Mouse (Mus musculus) fat pad, adult 2 months (tissue): Measurements from ENCODE around the gene Kcnb1.

Experiments
- DNase-seq: peaks from one replicate; pipeline ENCODE4 v3.0.0-alpha.2; 2011; ENCODE audit warnings: low read depth, low spot score; ENCODE audit errors: extremely low read depth

Gene Kcnb1

GRCm38 (mm10) chr2:167190076-167190399 is at the start of gene Kcnb1:
Gene Kcnb1 (minus strand): TSS chr2:167190155.
- no peak for DNase-seq

GRCm38 (mm10) chr2:167239262-167239661 is 49.3 kb upstream of the Kcnb1 start:
- DNase-seq = no peak

GRCm38 (mm10) chr2:167237224-167237623 is 47.3 kb upstream of the Kcnb1 start:
- no peak for DNase-seq

- no peak for DNase-seq
Measured at GRCm38 (mm10) chr2:167236174-167236573, 46.2 kb upstream of the Kcnb1 start.

- no peak for DNase-seq
Measured at GRCm38 (mm10) chr2:167235338-167236018, 45.5 kb upstream of the Kcnb1 start.

GRCm38 (mm10) chr2:167233771-167234170 is 43.8 kb upstream of the Kcnb1 start:
- DNase-seq = no peak

GRCm38 (mm10) chr2:167233009-167233335 is 43.0 kb upstream of the Kcnb1 start:
- DNase-seq = no peak

- no peak for DNase-seq
Measured at GRCm38 (mm10) chr2:167232132-167233008, 42.4 kb upstream of the Kcnb1 start.

GRCm38 (mm10) chr2:167230554-167230953 is 40.6 kb upstream of the Kcnb1 start:
- no peak for DNase-seq

- DNase-seq = no peak
Measured at GRCm38 (mm10) chr2:167224937-167225336, 35.0 kb upstream of the Kcnb1 start.

GRCm38 (mm10) chr2:167224194-167224593 is 34.2 kb upstream of the Kcnb1 start:
- no peak for DNase-seq

- DNase-seq = no peak
Measured at GRCm38 (mm10) chr2:167222152-167222551, 32.2 kb upstream of the Kcnb1 start.

GRCm38 (mm10) chr2:167221159-167221845 is 31.3 kb upstream of the Kcnb1 start:
- DNase-seq = no peak

- no peak for DNase-seq
Measured at GRCm38 (mm10) chr2:167220736-167221135, 30.8 kb upstream of the Kcnb1 start.

GRCm38 (mm10) chr2:167219154-167219775 is 29.3 kb upstream of the Kcnb1 start:
- DNase-seq = no peak

- no peak for DNase-seq
Measured at GRCm38 (mm10) chr2:167213666-167214065, 23.7 kb upstream of the Kcnb1 start.

GRCm38 (mm10) chr2:167213076-167213475 is 23.1 kb upstream of the Kcnb1 start:
- DNase-seq = no peak

GRCm38 (mm10) chr2:167212551-167212950 is 22.6 kb upstream of the Kcnb1 start:
- DNase-seq = no peak

GRCm38 (mm10) chr2:167212089-167212488 is 22.1 kb upstream of the Kcnb1 start:
- DNase-seq = no peak

GRCm38 (mm10) chr2:167209900-167210299 is 19.9 kb upstream of the Kcnb1 start:
- DNase-seq = no peak

- DNase-seq = no peak
Measured at GRCm38 (mm10) chr2:167208984-167209383, 19.0 kb upstream of the Kcnb1 start.
